In genomic region chr5:134581146-134581545, GRCm38 (mm10) we compare ENCODE assay signal across 8 mouse cellular contexts. TPM values are rescaled to one million over a fixed set of nuclear protein-coding genes. Genes with fewer than 3 reads are reported as not detected.
DNase-seq lines count a peak whose midpoint lies in the region; ATAC-seq and TF ChIP-seq lines count a peak whose summit lies in the region.

Gene Rfc2 (plus strand): TSS chr5:134581366.

- peaks cover 9% of the 10 kb centered on the region for H3K4me1 ChIP-seq in forebrain, embryonic 16.5 days (replicated peaks; ENCODE audit: control insufficient read depth, insufficient read depth, low read length)
- peaks cover 14% of the 10 kb centered on the region for H3K4me1 ChIP-seq in hindbrain, embryonic 13.5 days (replicated peaks)
- no peaks in the 10 kb centered on the region for H3K4me1 ChIP-seq in midbrain, postnatal 0 days (ENCODE audit: insufficient read depth, low read length)

- H3K4me2 ChIP-seq in forebrain, embryonic 16.5 days (ENCODE audit: low read length), result no peak within 1 kb of the TSS
- H3K4me2 ChIP-seq in hindbrain, embryonic 13.5 days, result no peak within 1 kb of the TSS
- no peak within 1 kb of the TSS for H3K4me2 ChIP-seq in midbrain, postnatal 0 days (ENCODE audit: low read depth, low read length, poor library complexity, severe bottlenecking)

- no peaks in the 10 kb centered on the region for H3K36me3 ChIP-seq in forebrain, embryonic 16.5 days (ENCODE audit: control insufficient read depth, insufficient read depth)
- H3K36me3 ChIP-seq in hindbrain, embryonic 13.5 days, result no peaks in the 10 kb centered on the region
- H3K36me3 ChIP-seq in midbrain, postnatal 0 days (ENCODE audit: insufficient read depth, low read length), result no peaks in the 10 kb centered on the region

- 85% methylated on average over 5 of the region's 5 CpGs for WGBS in forebrain, embryonic 16.5 days
- 81% methylated on average over 5 of the region's 5 CpGs for WGBS in hindbrain, embryonic 13.5 days
- 84% methylated on average over 5 of the region's 5 CpGs for WGBS in midbrain, postnatal 0 days

- DNase-seq in left cerebral cortex, postnatal 10 days (ENCODE audit: extremely low spot score in 1 of 2, low spot score in 2 of 2), result no peak
- DNase-seq in midbrain, postnatal 0 days (ENCODE audit: low spot score), result no peak
- no peak for DNase-seq in c-Kit-positive CD71-positive TER-119-positive erythroid progenitor cells, embryonic 14.5 days (ENCODE audit: low spot score)
- DNase-seq in right cerebral cortex, postnatal 36 days (ENCODE audit: low spot score in 2 of 2), result no peak

- TF ChIP-seq CTCF in midbrain, postnatal 0 days (IDR thresholded peaks at IDR 0.05), result no peak

- intact Hi-C loops in left cerebral cortex, postnatal 10 days (cut with DNase I), result no loop called here

- no peak for ATAC-seq in CD4-positive, CD25-positive, alpha-beta regulatory T cell, adult 4 months
- ATAC-seq in activated CD4-positive, CD25-positive, alpha-beta regulatory T cell, adult 4 months, result no peak
- ATAC-seq in forebrain, embryonic 16.5 days, result no peak
- ATAC-seq in hindbrain, embryonic 13.5 days (ENCODE audit: low FRiP score), result no peak
- ATAC-seq in midbrain, postnatal 0 days (ENCODE audit: low FRiP score), result no peak

- H3K4me3 ChIP-seq in forebrain, embryonic 16.5 days (replicated peaks; ENCODE audit: low read length), result no peak within 1 kb of the TSS
- no peak within 1 kb of the TSS for H3K4me3 ChIP-seq in hindbrain, embryonic 13.5 days
- no peak within 1 kb of the TSS for H3K4me3 ChIP-seq in midbrain, postnatal 0 days (ENCODE audit: low read depth, low read length)

- no peaks in the 10 kb centered on the region for H3K27me3 ChIP-seq in forebrain, embryonic 16.5 days (replicated peaks; ENCODE audit: control insufficient read depth, insufficient read depth, low read length)
- no peaks in the 10 kb centered on the region for H3K27me3 ChIP-seq in hindbrain, embryonic 13.5 days
- H3K27me3 ChIP-seq in midbrain, postnatal 0 days (ENCODE audit: insufficient read depth, low read length), result no peaks in the 10 kb centered on the region

- H3K27ac ChIP-seq in forebrain, embryonic 16.5 days (ENCODE audit: low read length), result no peak within 1 kb of the TSS
- H3K27ac ChIP-seq in hindbrain, embryonic 13.5 days, result no peak within 1 kb of the TSS
- no peak within 1 kb of the TSS for H3K27ac ChIP-seq in midbrain, postnatal 0 days (ENCODE audit: low read depth, low read length)

- H3K9ac ChIP-seq in forebrain, embryonic 16.5 days (replicated peaks; ENCODE audit: low read depth, low read length), result no peak within 1 kb of the TSS
- no peak within 1 kb of the TSS for H3K9ac ChIP-seq in hindbrain, embryonic 13.5 days
- no peak within 1 kb of the TSS for H3K9ac ChIP-seq in midbrain, postnatal 0 days (replicated peaks; ENCODE audit: low read length, poor library complexity, severe bottlenecking)

- H3K9me3 ChIP-seq in forebrain, embryonic 16.5 days (ENCODE audit: control insufficient read depth, low read length), result no peaks in the 10 kb centered on the region
- H3K9me3 ChIP-seq in hindbrain, embryonic 13.5 days, result no peaks in the 10 kb centered on the region
- no peaks in the 10 kb centered on the region for H3K9me3 ChIP-seq in midbrain, postnatal 0 days (ENCODE audit: low read length)

RNA-seq across cellular contexts. Expression of gene Rfc2, which starts in this region (rescaled TPM):
- polyA plus RNA-seq in CD4-positive, CD25-positive, alpha-beta regulatory T cell, adult 4 months (2017; shearing (Covaris generic)), result 100 to 1,000 TPM; 134 to 185 TPM
- polyA plus RNA-seq in activated CD4-positive, CD25-positive, alpha-beta regulatory T cell, adult 4 months (2017; shearing (Covaris generic)), result 100 to 1,000 TPM; 129 to 149 TPM
- polyA plus RNA-seq in forebrain, embryonic 16.5 days (2015; fragmentation: Nextera tagmentation; extraction: Ambion mirVana), result 212 and 215 TPM in 2 replicates
- polyA plus RNA-seq in hindbrain, embryonic 13.5 days (2015; fragmentation: Nextera tagmentation; extraction: Ambion mirVana), result 192 and 194 TPM in 2 replicates
- total RNA-seq in left cerebral cortex, postnatal 10 days (2021), result 10 to 100 TPM; 78.3 to 80.8 TPM
- total RNA-seq in midbrain, postnatal 0 days (2014; rRNA removed), result 58.1 and 87.6 TPM in 2 replicates
- polyA plus RNA-seq in midbrain, postnatal 0 days (2015; fragmentation: Nextera tagmentation; extraction: Ambion mirVana), result 155 and 157 TPM in 2 replicates
